Mouse (Mus musculus) layer of hippocampus, adult 11-12 months (tissue): Measurements from ENCODE around the gene Cd47.

Experiments used
- DNase-seq: peaks from one replicate; pipeline ENCODE4 v3.0.0; 2022; ENCODE audit warnings: low spot score

Gene Cd47

GRCm38 (mm10) chr16:49951288-49951691 lies 151.0 kb downstream of the Cd47 start:
- no peak for DNase-seq

GRCm38 (mm10) chr16:49951925-49952523 lies 151.7 kb downstream of the Cd47 start:
- DNase-seq: no peak

GRCm38 (mm10) chr16:49953817-49954216 lies 153.5 kb downstream of the Cd47 start:
- DNase-seq: no peak

- no peak for DNase-seq
These were observed 154.6 kb downstream of the Cd47 start for GRCm38 (mm10) chr16:49954909-49955308.

GRCm38 (mm10) chr16:49955325-49955724 lies 155.0 kb downstream of the Cd47 start:
- no peak for DNase-seq

GRCm38 (mm10) chr16:49955952-49956351 lies 155.6 kb downstream of the Cd47 start:
- no peak for DNase-seq

GRCm38 (mm10) chr16:49956531-49957302 lies 156.4 kb downstream of the Cd47 start:
- no peak for DNase-seq

GRCm38 (mm10) chr16:49958900-49959436 lies 158.6 kb downstream of the Cd47 start:
- DNase-seq: no peak

- no peak for DNase-seq
These were observed 162.0 kb downstream of the Cd47 start for GRCm38 (mm10) chr16:49962305-49962704.

GRCm38 (mm10) chr16:49964321-49964986 lies 164.1 kb downstream of the Cd47 start:
- no peak for DNase-seq
